Mouse (Mus musculus) forebrain, embryonic 12.5 days (tissue): ENCODE measurements around the gene Apbb2. TPM values are rescaled to one million over a fixed set of nuclear protein-coding genes. Genes with fewer than 3 reads are reported as not detected.

Source experiments
- ATAC-seq: fragments of 200-750 bp; cut with Nextera tagmentation; 2 replicates; pipeline ENCODE4 v1.8.0; 2017; ENCODE audit warnings: moderate TSS enrichment; ENCODE audit not compliant: low FRiP score
- H3K27ac ChIP-seq: fragments of 300-500 bp; sonication (generic); 2 replicates; pipeline ENCODE4 v1.5.1; 2016; ENCODE audit warnings: mild to moderate bottlenecking
- H3K27me3 ChIP-seq: fragments of 300-500 bp; sonication (generic); 2 replicates; pipeline ENCODE4 v1.6.1; 2016; ENCODE audit warnings: mild to moderate bottlenecking
- H3K36me3 ChIP-seq: fragments of 300-500 bp; sonication (generic); replicated peaks from 2 replicates; pipeline ENCODE4 v1.6.1; 2016; ENCODE audit warnings: mild to moderate bottlenecking
- H3K4me1 ChIP-seq: fragments of 300-500 bp; sonication (generic); 2 replicates; pipeline ENCODE4 v1.6.1; 2016
- H3K4me2 ChIP-seq: fragments of 300-500 bp; sonication (generic); 2 replicates; pipeline ENCODE4 v1.6.1; 2016; ENCODE audit warnings: mild to moderate bottlenecking, moderate library complexity
- H3K4me3 ChIP-seq: fragments of 300-500 bp; sonication (generic); replicated peaks from 2 replicates; pipeline ENCODE4 v1.5.1; 2016; ENCODE audit warnings: mild to moderate bottlenecking
- H3K9ac ChIP-seq: fragments of 300-500 bp; sonication (generic); 2 replicates; pipeline ENCODE4 v1.6.1; 2016; ENCODE audit warnings: mild to moderate bottlenecking
- H3K9me3 ChIP-seq: fragments of 300-500 bp; sonication (generic); 2 replicates; pipeline ENCODE4 v1.6.1; 2016
- WGBS: fragments of 180-500 bp; shearing (Covaris S2); methylation state at CpG from one replicate; pipeline ENCODE4 v1.1.7; 2016; 5-methylcytosine and 5-hydroxymethylcytosine counted together
- polyA plus RNA-seq: library from polyadenylated mRNA; unstranded; fragments of >200 nt; fragmentation: Nextera tagmentation; extraction: Ambion mirVana; gene quantifications from 2 replicates; pipeline ENCODE4 v1.2.1, GENCODE M21; 2016

Apbb2 gene
- polyA plus RNA-seq, 1 experiment from 2014 or later = 53.4 TPM

GRCm38 (mm10) chr5:66417289-66417688 lies 201.3 kb downstream of the Apbb2 start:
- no peak overlapping the region for H3K9ac ChIP-seq
- no peaks in the 10 kb centered on the region for H3K9me3 ChIP-seq
- H3K4me2 ChIP-seq = no peak overlapping the region
- H3K27ac ChIP-seq = 0 out of 2 replicates have a peak overlapping the region, but pooled peaks have one; percentile 42
- no peak for ATAC-seq
- H3K36me3 ChIP-seq = no peaks in the 10 kb centered on the region
- no peak overlapping the region for H3K4me3 ChIP-seq
- 79% methylated on average over 8 of the region's 8 CpGs for WGBS
- H3K27me3 ChIP-seq = no peaks in the 10 kb centered on the region
- H3K4me1 ChIP-seq = peaks cover 32% of the 10 kb centered on the region

GRCm38 (mm10) chr5:66415700-66416543 lies 202.7 kb downstream of the Apbb2 start:
- peak overlapping the region; percentile 73 for H3K27ac ChIP-seq
- H3K9me3 ChIP-seq = no peaks in the 10 kb centered on the region
- H3K4me2 ChIP-seq = no peak overlapping the region
- ATAC-seq = peak; percentile 66
- H3K36me3 ChIP-seq = no peaks in the 10 kb centered on the region
- peaks cover 32% of the 10 kb centered on the region for H3K4me1 ChIP-seq
- H3K4me3 ChIP-seq = no peak overlapping the region
- no peaks in the 10 kb centered on the region for H3K27me3 ChIP-seq
- WGBS = 59% methylated on average over 7 of the region's 7 CpGs
- no peak overlapping the region for H3K9ac ChIP-seq

GRCm38 (mm10) chr5:66415033-66415697 lies 203.4 kb downstream of the Apbb2 start:
- Histone ChIP-seq H3K4me1 (peaks cover 32% of the 10 kb centered on the region), H3K9ac (no peak overlapping the region), H3K27ac (peak overlapping the region; percentile 73), H3K4me3 (no peak overlapping the region), H3K27me3 (no peaks in the 10 kb centered on the region), H3K9me3 (no peaks in the 10 kb centered on the region), H3K4me2 (no peak overlapping the region), H3K36me3 (no peaks in the 10 kb centered on the region)
- WGBS = 63% methylated on average over 9 of the region's 9 CpGs
- peak; percentile 69 for ATAC-seq

DNA sequence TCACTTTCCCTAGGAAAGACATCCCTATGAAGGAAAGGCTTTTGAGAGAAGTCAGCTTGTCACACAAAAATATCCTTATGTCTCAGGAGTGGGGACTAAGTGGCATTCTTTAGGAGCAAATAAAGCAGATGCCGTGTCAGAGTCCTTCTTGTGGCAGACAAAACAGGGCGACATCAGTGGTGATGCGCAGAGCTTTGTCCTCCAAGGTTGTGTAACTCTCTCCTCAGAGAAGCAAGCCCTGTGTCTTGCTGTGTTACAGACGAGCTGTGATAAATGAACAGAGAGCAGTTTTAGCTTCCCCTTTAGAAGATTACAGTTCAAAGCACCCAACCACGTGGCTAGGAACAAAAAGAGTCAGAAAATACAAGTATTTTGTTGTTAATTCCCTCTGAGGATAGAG lies 205.2 kb downstream of the Apbb2 start:
- no peaks in the 10 kb centered on the region for H3K27me3 ChIP-seq
- H3K4me2 ChIP-seq = no peak overlapping the region
- no peak for ATAC-seq
- peaks cover 31% of the 10 kb centered on the region for H3K4me1 ChIP-seq
- H3K36me3 ChIP-seq = no peaks in the 10 kb centered on the region
- H3K4me3 ChIP-seq = no peak overlapping the region
- H3K27ac ChIP-seq = no peak overlapping the region
- 48% methylated on average over 5 of the region's 5 CpGs for WGBS
- no peak overlapping the region for H3K9ac ChIP-seq
- H3K9me3 ChIP-seq = no peaks in the 10 kb centered on the region

DNA sequence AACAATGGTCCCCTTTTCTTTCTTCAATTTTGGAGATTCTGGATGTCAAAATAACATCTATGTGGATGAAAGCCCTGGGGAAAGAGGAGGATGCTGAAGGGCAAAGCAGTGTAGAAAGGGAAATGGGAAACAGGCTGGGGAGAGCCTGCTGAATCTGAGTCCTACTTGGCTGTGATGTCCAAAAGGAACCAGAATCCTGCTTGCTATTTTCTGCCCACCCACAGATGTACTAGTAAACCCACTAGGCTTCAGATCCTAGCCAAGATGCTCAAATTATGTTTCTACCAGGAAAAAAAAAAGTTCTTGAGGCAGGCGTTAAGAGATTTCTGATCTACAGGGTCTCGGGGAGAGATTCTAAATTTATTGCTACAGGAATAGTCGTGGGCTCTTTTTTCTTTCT lies 205.8 kb downstream of the Apbb2 start:
- Histone ChIP-seq H3K27me3 (no peaks in the 10 kb centered on the region), H3K9me3 (no peaks in the 10 kb centered on the region), H3K4me2 (no peak overlapping the region), H3K9ac (no peak overlapping the region), H3K27ac (no peak overlapping the region), H3K4me3 (no peak overlapping the region), H3K4me1 (peaks cover 31% of the 10 kb centered on the region), H3K36me3 (no peaks in the 10 kb centered on the region)
- 87% methylated on average over 3 of the region's 3 CpGs for WGBS
- ATAC-seq = no peak

DNA sequence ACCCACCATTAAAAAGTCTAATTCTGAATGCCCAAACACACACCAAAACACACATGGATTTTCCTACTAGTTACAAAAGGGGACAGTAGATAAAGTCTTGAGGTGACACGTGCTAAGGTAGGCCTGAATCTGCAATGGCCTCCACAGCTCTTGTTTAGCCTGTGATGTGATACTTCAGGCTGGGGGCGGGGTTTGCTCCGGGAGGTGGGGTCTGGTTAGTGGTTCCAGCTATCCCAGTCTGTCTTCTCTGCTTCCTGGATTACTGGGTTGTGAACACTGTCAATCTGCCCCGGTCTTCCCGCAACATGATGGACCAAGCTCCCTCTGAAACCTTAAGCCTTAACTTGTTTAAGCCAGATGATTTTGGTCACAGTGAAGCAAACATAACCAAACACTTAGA lies 210.0 kb downstream of the Apbb2 start:
- no peaks in the 10 kb centered on the region for H3K27me3 ChIP-seq
- ATAC-seq = no peak
- no peak overlapping the region for H3K27ac ChIP-seq
- H3K4me3 ChIP-seq = no peak overlapping the region
- 85% methylated on average over 5 of the region's 5 CpGs for WGBS
- H3K4me2 ChIP-seq = no peak overlapping the region
- H3K4me1 ChIP-seq = peaks cover 8% of the 10 kb centered on the region; the same call in 1 of the 2 replicates
- no peaks in the 10 kb centered on the region for H3K36me3 ChIP-seq
- no peaks in the 10 kb centered on the region for H3K9me3 ChIP-seq
- no peak overlapping the region for H3K9ac ChIP-seq

DNA sequence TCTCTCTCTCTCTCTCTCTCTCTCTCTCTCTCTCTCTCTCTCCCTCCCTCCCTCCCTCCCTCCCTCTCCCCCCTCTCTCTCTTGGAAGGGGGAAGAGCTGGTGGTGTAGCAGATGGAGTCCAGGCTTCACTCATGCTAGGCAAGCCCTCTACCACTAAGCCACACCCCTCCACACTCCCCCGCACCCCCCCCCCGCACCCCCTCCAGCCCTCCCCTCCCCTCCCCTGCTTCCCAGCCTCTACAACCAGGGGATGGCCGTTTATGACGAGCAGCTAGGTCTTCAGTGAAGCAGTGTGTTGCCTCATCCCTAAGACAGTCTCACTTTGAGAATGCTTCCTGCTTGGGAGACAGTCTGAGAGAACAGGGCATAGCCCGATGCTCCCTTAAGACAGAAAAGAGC lies 210.6 kb downstream of the Apbb2 start:
- H3K9me3 ChIP-seq = no peaks in the 10 kb centered on the region
- no peak overlapping the region for H3K4me2 ChIP-seq
- H3K36me3 ChIP-seq = no peaks in the 10 kb centered on the region
- 50% methylated on average over 3 of the region's 5 CpGs for WGBS
- H3K27ac ChIP-seq = no peak overlapping the region
- H3K4me3 ChIP-seq = no peak overlapping the region
- H3K27me3 ChIP-seq = no peaks in the 10 kb centered on the region
- ATAC-seq = 0 out of 2 replicates have a peak, but pooled peaks have one; percentile 11
- 0 out of 2 replicates have a peak, but pooled peaks cover 4% of the 10 kb centered on the region for H3K4me1 ChIP-seq
- H3K9ac ChIP-seq = no peak overlapping the region

- no peak overlapping the region for H3K27ac ChIP-seq
- H3K4me3 ChIP-seq = no peak overlapping the region
- 92% methylated on average over 7 of the region's 7 CpGs for WGBS
- H3K9me3 ChIP-seq = no peaks in the 10 kb centered on the region
- no peak for ATAC-seq
- no peaks in the 10 kb centered on the region for H3K27me3 ChIP-seq
- no peak overlapping the region for H3K4me2 ChIP-seq
- no peaks in the 10 kb centered on the region for H3K36me3 ChIP-seq
- 0 out of 2 replicates have a peak, but pooled peaks cover 4% of the 10 kb centered on the region for H3K4me1 ChIP-seq
- no peak overlapping the region for H3K9ac ChIP-seq
These were observed 212.2 kb downstream of the Apbb2 start for GRCm38 (mm10) chr5:66406431-66406830.

- ATAC-seq = no peak
- Histone ChIP-seq H3K36me3 (no peaks in the 10 kb centered on the region), H3K4me3 (no peak overlapping the region), H3K4me2 (no peak overlapping the region), H3K27ac (no peak overlapping the region), H3K9me3 (no peaks in the 10 kb centered on the region), H3K4me1 (0 out of 2 replicates have a peak, but pooled peaks cover 4% of the 10 kb centered on the region), H3K27me3 (no peaks in the 10 kb centered on the region), H3K9ac (no peak overlapping the region)
- WGBS = 90% methylated on average over 12 of the region's 12 CpGs
These were observed 212.7 kb downstream of the Apbb2 start for GRCm38 (mm10) chr5:66405731-66406399.

DNA sequence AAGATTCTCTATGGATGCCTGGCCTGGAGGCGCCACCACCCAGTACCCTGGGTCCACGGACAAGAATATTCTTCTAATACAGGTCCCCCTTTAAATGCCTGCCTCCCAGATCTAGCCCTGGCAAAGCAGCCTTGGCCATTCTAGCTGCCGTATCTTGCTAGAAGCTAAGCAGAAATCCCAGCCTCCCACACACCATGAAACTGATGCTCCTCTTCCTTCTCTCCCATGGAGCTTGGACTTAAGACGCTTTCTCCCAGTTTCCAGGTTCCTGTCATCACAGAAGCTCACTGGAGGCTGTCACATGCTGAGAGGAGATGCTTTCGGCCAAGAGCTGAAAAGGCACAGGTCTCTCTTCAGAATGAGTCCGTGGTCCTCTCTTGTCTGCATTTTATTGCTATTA lies 213.3 kb downstream of the Apbb2 start:
- Histone ChIP-seq H3K4me3 (no peak overlapping the region), H3K36me3 (no peaks in the 10 kb centered on the region), H3K27ac (no peak overlapping the region), H3K4me2 (no peak overlapping the region), H3K27me3 (no peaks in the 10 kb centered on the region), H3K9me3 (no peaks in the 10 kb centered on the region), H3K9ac (no peak overlapping the region), H3K4me1 (0 out of 2 replicates have a peak, but pooled peaks cover 4% of the 10 kb centered on the region)
- 93% methylated on average over 6 of the region's 6 CpGs for WGBS
- no peak for ATAC-seq

DNA sequence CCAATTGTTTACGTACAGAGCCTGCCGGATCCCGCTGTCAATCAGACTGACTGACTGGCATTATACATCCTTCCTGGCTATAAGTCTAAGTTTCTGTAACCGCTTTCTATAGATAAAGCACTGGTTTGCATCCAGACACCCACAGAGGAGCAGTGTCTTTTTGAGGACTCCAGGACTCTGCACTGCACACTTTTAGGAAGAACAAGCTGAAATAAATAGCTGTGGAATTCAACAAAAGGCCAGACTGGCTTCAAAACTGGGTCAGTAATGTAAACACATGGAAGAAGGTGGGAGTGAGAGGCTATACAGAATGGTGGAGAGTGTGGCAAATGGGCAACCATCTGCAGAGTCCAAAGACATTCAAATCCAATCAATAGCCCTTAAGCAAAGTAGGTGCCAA lies 218.0 kb downstream of the Apbb2 start:
- Histone ChIP-seq H3K36me3 (no peaks in the 10 kb centered on the region), H3K4me3 (no peak overlapping the region), H3K9ac (no peak overlapping the region), H3K27me3 (no peaks in the 10 kb centered on the region), H3K4me1 (no peaks in the 10 kb centered on the region), H3K9me3 (no peaks in the 10 kb centered on the region), H3K4me2 (no peak overlapping the region), H3K27ac (no peak overlapping the region)
- ATAC-seq = no peak
- WGBS = 89% methylated on average over 4 of the region's 4 CpGs

DNA sequence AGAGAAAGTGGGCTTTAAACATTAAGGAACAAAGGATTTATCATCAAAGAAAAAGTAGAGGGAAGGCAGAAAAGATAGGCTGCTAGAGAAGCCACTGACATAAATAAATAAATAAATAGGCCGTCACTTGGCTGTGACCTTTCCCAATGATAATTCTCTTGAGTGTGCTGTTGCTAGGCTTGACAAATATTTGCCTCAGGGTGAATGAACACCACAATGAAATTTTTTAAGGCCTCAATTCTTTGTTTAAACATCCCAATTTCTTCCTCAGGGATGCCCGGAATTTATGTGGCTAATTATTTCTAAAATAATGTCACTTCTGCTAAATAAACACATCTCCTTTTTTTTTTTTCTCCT lies 219.3 kb downstream of the Apbb2 start:
- Histone ChIP-seq H3K4me2 (no peak overlapping the region), H3K27me3 (no peaks in the 10 kb centered on the region), H3K9me3 (no peaks in the 10 kb centered on the region), H3K27ac (no peak overlapping the region), H3K9ac (no peak overlapping the region), H3K36me3 (no peaks in the 10 kb centered on the region), H3K4me1 (no peaks in the 10 kb centered on the region), H3K4me3 (no peak overlapping the region)
- ATAC-seq = no peak
- 75% methylated on average over 2 of the region's 2 CpGs for WGBS
